Mouse (Mus musculus): Measurements from ENCODE around the gene Ssrp1.

The Ssrp1 gene

DNA sequence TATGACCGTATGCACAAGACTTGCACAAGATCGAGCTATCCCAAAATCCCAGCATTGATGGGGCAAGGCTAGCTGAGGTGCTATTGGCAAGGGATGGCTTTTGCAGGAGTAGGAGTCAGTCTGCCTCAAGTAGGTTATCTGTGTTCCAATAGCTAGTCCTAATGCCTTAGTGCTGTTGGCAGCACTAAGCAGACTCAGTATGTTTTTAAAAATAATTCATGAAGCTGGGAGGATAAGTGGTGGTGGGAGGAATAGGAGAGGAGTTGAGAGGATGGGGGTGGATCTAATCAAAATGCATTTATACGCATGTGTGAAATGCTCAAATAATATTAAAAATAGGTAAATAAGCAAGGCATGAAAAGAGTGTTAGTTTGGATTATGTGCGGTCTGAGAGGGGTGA is 54.3 kb downstream of the Ssrp1 start:
- DNase-seq, result no peak

DNA sequence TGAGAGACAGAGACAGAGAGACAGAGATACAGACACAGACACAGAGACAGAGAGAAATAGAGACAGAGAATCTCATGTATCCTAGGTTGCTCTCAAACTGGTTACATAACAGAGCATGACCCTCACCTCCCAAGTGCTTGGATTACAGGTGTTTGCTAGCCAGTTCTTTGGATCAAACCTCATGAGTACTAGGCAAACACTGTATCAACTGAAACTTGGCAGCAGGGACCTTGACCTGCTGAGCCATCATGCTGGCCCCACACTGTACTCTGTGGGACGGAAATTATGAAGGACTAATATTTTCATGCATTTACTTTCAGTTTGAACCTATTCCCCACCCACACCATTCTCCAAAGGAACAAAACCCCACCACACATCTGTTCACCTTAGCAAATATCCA is 56.3 kb downstream of the Ssrp1 start:
- no peak for DNase-seq

DNA sequence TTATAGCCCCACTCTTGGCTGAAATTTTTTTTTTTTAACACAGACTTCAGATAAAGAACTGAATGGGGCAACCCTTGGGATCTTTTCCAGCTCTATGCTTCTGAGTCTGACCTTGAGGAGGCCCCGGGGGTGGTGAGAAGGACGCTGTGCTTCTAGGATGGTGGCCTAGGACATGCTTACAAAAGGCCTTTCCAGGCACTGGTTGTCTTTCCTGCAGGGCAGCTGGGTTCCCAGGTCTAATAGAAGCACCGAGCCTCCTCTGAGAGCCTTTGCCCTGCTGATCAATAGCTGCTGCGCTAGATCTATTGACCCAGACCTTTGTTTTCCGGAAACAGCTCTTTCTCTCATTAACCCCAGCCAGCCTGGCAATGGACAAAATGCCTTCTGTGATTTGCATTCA is 58.9 kb downstream of the Ssrp1 start:
- no peak for DNase-seq
